Mouse (Mus musculus): ENCODE results near the gene Arl5c. TPM values are rescaled to one million over a fixed set of nuclear protein-coding genes. Genes with fewer than 3 reads are reported as not detected.
"Not testable (repeated sequence)": the region's sequence is repeated elsewhere in the genome, so short reads cannot be mapped to it uniquely, and the experiment has no call there.

Arl5c gene
- polyA plus RNA-seq, 1 experiment from 2014 or later, result 13.2 TPM

DNA sequence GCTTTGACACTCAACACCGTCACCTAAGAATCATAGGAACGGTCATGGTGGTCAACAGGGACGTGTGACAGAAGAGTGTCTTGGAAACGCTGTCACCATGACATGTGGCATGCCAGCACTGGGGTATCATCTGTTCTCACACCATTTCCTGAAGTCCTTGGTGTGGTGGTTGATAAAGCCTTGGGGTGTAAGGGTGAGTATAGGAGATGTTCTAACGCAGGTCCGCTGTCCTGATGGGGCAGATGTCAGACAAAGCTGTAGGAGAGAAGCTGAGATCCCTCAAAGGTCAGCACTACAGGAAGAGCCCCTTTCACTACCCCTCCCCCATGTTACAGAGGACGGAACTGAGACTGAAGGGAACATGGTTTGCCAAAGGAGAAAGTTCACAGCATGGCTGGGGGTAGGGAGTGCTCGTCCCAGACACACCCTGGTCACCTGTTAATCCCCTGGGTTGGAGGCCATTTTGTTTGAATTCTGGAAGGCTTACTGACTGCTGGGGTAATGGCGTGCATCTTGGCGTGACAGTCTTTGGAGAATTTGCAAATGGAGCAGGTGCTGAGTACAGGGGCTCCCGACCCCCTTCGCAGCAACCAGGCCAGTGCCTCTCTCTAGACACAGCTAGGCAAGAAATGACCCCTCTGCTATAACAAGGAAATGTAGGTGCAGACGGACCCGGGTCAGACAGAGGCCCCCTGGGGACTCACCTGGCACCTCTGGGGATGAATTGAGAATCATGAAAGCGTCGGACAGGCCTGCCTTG lies 42.6 kb downstream of the Arl5c start:
- Histone ChIP-seq H3K9ac (ENCODE audit: low read length) (no peak overlapping the region), H3K9me3 (replicated peaks; ENCODE audit: control insufficient read depth, low read length) (no peaks in the 10 kb centered on the region), H3K4me2 (ENCODE audit: low read depth, low read length) (no peak overlapping the region), H3K27me3 (ENCODE audit: control insufficient read depth, insufficient read depth, low read length) (no peaks in the 10 kb centered on the region), H3K27ac (ENCODE audit: low read length) (no peak overlapping the region), H3K4me1 (ENCODE audit: control insufficient read depth, insufficient read depth, low read length) (peaks cover 7% of the 10 kb centered on the region), H3K4me3 (ENCODE audit: low read length) (no peak overlapping the region), H3K36me3 (ENCODE audit: control insufficient read depth, insufficient read depth) (no peaks in the 10 kb centered on the region)
- WGBS, result 78% methylated on average over 16 of the region's 16 CpGs
- ATAC-seq (replicated peaks; ENCODE audit: extremely low read depth, insufficient read depth, low FRiP score), result no peak

- no peak overlapping the region for H3K4me2 ChIP-seq (ENCODE audit: low read depth, low read length)
- no peak for ATAC-seq (replicated peaks; ENCODE audit: extremely low read depth, insufficient read depth, low FRiP score)
- no peak overlapping the region for H3K27ac ChIP-seq (ENCODE audit: low read length)
- H3K27me3 ChIP-seq (ENCODE audit: control insufficient read depth, insufficient read depth, low read length), result no peaks in the 10 kb centered on the region
- WGBS, result 80% methylated on average over 1 of the region's 1 CpGs
- H3K4me1 ChIP-seq (ENCODE audit: control insufficient read depth, insufficient read depth, low read length), result peaks cover 7% of the 10 kb centered on the region
- no peaks in the 10 kb centered on the region for H3K36me3 ChIP-seq (ENCODE audit: control insufficient read depth, insufficient read depth)
- no peak overlapping the region for H3K9ac ChIP-seq (ENCODE audit: low read length)
- no peaks in the 10 kb centered on the region for H3K9me3 ChIP-seq (replicated peaks; ENCODE audit: control insufficient read depth, low read length)
- no peak overlapping the region for H3K4me3 ChIP-seq (ENCODE audit: low read length)
These were observed 43.5 kb downstream of the Arl5c start for GRCm38 (mm10) chr11:97952367-97953006.

GRCm38 (mm10) chr11:97949703-97950475 lies 46.1 kb downstream of the Arl5c start:
- WGBS, result 56% methylated on average over 20 of the region's 20 CpGs
- ATAC-seq (replicated peaks; ENCODE audit: extremely low read depth, insufficient read depth, low FRiP score), result no peak
- Histone ChIP-seq H3K9me3 (replicated peaks; ENCODE audit: control insufficient read depth, low read length) (no peaks in the 10 kb centered on the region), H3K4me2 (ENCODE audit: low read depth, low read length) (no peak overlapping the region), H3K27ac (ENCODE audit: low read length) (no peak overlapping the region), H3K4me1 (ENCODE audit: control insufficient read depth, insufficient read depth, low read length) (peaks cover 7% of the 10 kb centered on the region), H3K36me3 (ENCODE audit: control insufficient read depth, insufficient read depth) (no peaks in the 10 kb centered on the region), H3K27me3 (ENCODE audit: control insufficient read depth, insufficient read depth, low read length) (no peaks in the 10 kb centered on the region), H3K9ac (ENCODE audit: low read length) (no peak overlapping the region), H3K4me3 (ENCODE audit: low read length) (no peak overlapping the region)

DNA sequence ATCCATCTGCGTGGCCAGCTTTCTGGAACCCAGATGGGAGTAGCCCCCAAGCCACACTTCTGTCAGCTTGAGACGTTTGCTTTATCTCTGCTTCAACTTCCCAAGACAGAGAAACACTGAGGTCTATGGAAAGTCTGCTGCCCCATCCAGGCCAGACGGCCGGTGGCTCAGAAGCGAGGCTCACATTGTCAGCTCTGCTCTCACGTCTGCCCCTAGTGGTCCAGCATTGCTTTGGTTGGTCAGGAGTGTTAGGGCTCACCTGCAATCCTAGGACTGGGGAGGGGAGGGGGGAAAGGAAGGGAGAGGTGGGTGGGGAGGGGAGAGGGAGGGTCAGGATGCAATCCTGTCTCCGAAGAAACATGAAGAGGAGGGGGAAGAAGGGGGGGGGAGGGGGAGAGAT lies 48.6 kb downstream of the Arl5c start:
- no peaks in the 10 kb centered on the region for H3K4me1 ChIP-seq (ENCODE audit: control insufficient read depth, insufficient read depth, low read length)
- ATAC-seq (replicated peaks; ENCODE audit: extremely low read depth, insufficient read depth, low FRiP score), result no peak
- no peak overlapping the region for H3K4me2 ChIP-seq (ENCODE audit: low read depth, low read length)
- no peaks in the 10 kb centered on the region for H3K9me3 ChIP-seq (replicated peaks; ENCODE audit: control insufficient read depth, low read length)
- H3K27ac ChIP-seq (ENCODE audit: low read length), result no peak overlapping the region
- H3K9ac ChIP-seq (ENCODE audit: low read length), result no peak overlapping the region
- H3K27me3 ChIP-seq (ENCODE audit: control insufficient read depth, insufficient read depth, low read length), result no peaks in the 10 kb centered on the region
- WGBS, result 8% methylated on average over 7 of the region's 7 CpGs
- no peak overlapping the region for H3K4me3 ChIP-seq (ENCODE audit: low read length)
- H3K36me3 ChIP-seq (ENCODE audit: control insufficient read depth, insufficient read depth), result no peaks in the 10 kb centered on the region

DNA sequence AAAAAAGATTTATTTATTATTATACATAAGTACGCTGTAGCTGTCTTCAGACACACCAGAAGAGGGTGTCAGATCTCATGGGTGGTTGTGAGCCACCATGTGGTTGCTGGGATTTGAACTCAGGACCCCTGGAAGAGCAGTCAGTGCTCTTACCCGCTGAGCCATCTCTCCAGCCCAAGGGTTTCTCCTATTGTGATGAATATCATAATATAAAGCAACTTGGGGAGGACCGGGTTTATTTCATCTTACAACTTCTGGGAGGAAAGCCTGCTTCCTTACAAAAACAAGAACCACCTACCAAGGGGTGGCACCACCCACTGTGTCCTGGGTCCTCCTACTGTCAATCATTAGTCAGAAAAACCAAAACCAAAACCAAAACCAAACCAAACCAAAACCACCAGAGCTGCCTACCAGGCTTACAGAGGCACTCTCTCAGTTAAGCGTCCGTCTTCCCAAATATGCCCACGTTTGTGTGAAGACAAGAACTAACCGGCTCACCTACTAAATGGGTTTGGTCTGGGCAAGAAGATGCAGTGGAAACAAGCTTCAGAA lies 50.2 kb downstream of the Arl5c start:
- 85% methylated on average over 7 of the region's 7 CpGs for WGBS
- not testable (repeated sequence) for H3K9me3 ChIP-seq (replicated peaks; ENCODE audit: control insufficient read depth, low read length); H3K27ac ChIP-seq (ENCODE audit: low read length)

GRCm38 (mm10) chr11:97945031-97945430 lies 51.0 kb downstream of the Arl5c start:
- Histone ChIP-seq H3K27ac (ENCODE audit: low read length) (no peak overlapping the region), H3K4me1 (ENCODE audit: control insufficient read depth, insufficient read depth, low read length) (no peaks in the 10 kb centered on the region), H3K27me3 (ENCODE audit: control insufficient read depth, insufficient read depth, low read length) (no peaks in the 10 kb centered on the region), H3K36me3 (ENCODE audit: control insufficient read depth, insufficient read depth) (no peaks in the 10 kb centered on the region), H3K9ac (ENCODE audit: low read length) (no peak overlapping the region), H3K4me2 (ENCODE audit: low read depth, low read length) (no peak overlapping the region), H3K9me3 (replicated peaks; ENCODE audit: control insufficient read depth, low read length) (no peaks in the 10 kb centered on the region), H3K4me3 (ENCODE audit: low read length) (no peak overlapping the region)
- WGBS, result 78% methylated on average over 10 of the region's 10 CpGs
- ATAC-seq (replicated peaks; ENCODE audit: extremely low read depth, insufficient read depth, low FRiP score), result no peak

More for the DNA sequence above, 50.2 kb downstream of the Arl5c start:
- H3K4me3 ChIP-seq (ENCODE audit: low read length); H3K4me1 ChIP-seq (ENCODE audit: control insufficient read depth, insufficient read depth, low read length); H3K4me2 ChIP-seq (ENCODE audit: low read depth, low read length); H3K27me3 ChIP-seq (ENCODE audit: control insufficient read depth, insufficient read depth, low read length); H3K9ac ChIP-seq (ENCODE audit: low read length); H3K36me3 ChIP-seq (ENCODE audit: control insufficient read depth, insufficient read depth); ATAC-seq (replicated peaks; ENCODE audit: extremely low read depth, insufficient read depth, low FRiP score): not testable (repeated sequence)

DNA sequence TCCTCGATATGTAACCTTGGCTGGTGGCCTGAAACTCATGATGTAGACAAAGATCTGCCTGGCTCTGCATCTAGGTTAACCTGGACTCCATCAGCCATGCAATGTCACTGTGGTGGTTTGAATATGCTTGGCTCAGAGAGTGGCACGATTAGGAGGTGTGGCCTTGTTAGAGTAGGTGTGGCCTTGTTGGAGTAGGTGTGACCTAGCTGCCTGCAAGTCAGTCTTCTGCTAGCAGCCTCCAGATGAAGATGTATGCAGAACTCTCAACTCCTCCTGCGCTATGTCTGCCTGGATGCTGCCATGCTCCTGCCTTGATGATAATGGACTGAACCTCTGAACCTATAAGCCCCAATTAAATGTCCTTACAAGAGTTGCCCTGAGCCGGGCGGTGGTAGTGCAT lies 52.7 kb downstream of the Arl5c start:
- WGBS, result 75% methylated on average over 5 of the region's 5 CpGs
- no peak for ATAC-seq (replicated peaks; ENCODE audit: extremely low read depth, insufficient read depth, low FRiP score)
- no peaks in the 10 kb centered on the region for H3K36me3 ChIP-seq (ENCODE audit: control insufficient read depth, insufficient read depth)

GRCm38 (mm10) chr11:97942420-97943111 lies 53.4 kb downstream of the Arl5c start:
- no peak overlapping the region for H3K9ac ChIP-seq (ENCODE audit: low read length)
- no peak overlapping the region for H3K27ac ChIP-seq (ENCODE audit: low read length)
- H3K36me3 ChIP-seq (ENCODE audit: control insufficient read depth, insufficient read depth), result no peaks in the 10 kb centered on the region
- no peaks in the 10 kb centered on the region for H3K4me1 ChIP-seq (ENCODE audit: control insufficient read depth, insufficient read depth, low read length)
- WGBS, result 67% methylated on average over 15 of the region's 15 CpGs
- no peaks in the 10 kb centered on the region for H3K27me3 ChIP-seq (ENCODE audit: control insufficient read depth, insufficient read depth, low read length)
- no peak for ATAC-seq (replicated peaks; ENCODE audit: extremely low read depth, insufficient read depth, low FRiP score)
- H3K9me3 ChIP-seq (replicated peaks; ENCODE audit: control insufficient read depth, low read length), result no peaks in the 10 kb centered on the region
- H3K4me3 ChIP-seq (ENCODE audit: low read length), result no peak overlapping the region
- H3K4me2 ChIP-seq (ENCODE audit: low read depth, low read length), result no peak overlapping the region

More for the DNA sequence above, 52.7 kb downstream of the Arl5c start:
- Histone ChIP-seq H3K4me2 (ENCODE audit: low read depth, low read length) (no peak overlapping the region), H3K4me1 (ENCODE audit: control insufficient read depth, insufficient read depth, low read length) (no peaks in the 10 kb centered on the region), H3K9me3 (replicated peaks; ENCODE audit: control insufficient read depth, low read length) (no peaks in the 10 kb centered on the region), H3K9ac (ENCODE audit: low read length) (no peak overlapping the region), H3K27me3 (ENCODE audit: control insufficient read depth, insufficient read depth, low read length) (no peaks in the 10 kb centered on the region), H3K27ac (ENCODE audit: low read length) (no peak overlapping the region), H3K4me3 (ENCODE audit: low read length) (no peak overlapping the region)

Data from heart, embryonic 16.5 days (tissue).